Mouse (Mus musculus): ENCODE data around the gene Efna3.
A peak's percentile ranks its signal among the peaks of the same experiment; 100 is the strongest.

DNA sequence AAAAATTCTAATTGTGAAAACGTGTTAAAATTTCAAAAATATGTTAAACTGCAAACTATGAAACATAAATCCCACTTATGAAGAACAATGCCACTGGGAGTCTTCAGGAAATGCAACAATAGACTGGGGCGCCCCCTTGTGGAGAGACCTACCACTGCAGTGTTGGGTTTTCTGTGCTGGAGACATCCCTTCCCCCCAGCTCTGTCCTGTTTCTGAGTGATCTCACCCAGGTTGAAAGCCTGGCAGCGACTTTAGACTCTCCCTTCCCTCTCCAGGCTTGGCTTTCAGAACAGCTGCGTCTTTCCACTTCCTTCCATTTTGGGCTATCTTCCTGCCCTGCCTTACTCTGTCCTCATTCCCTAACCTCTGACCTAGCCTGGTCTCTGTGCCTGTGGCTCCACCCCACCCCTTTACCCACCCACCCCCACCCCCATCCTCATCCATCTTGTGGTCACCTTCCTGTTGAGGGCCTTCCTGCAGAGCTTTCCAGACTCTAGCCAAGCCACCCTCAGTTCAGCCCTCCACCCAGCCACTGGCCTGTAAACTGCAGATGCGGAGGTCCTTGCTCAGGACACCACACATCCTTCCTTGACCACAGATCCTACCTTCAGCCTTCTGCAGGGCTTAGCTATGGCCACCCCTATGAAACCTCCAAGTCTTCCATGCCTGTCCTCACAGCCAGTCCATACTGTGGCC lies 32.2 kb upstream of the Efna3 start:
- TF ChIP-seq CTCF (IDR thresholded peaks at IDR 0.05; ENCODE audit: low read depth) (peak; percentile 94), EP300 (optimal IDR thresholded peaks at IDR 0.05) (no peak)

Data from stomach, postnatal 0 days (tissue).